Mouse (Mus musculus) brain, embryonic 14.5 days (tissue): ENCODE measurements around the gene Krtap4-13. TPM values are rescaled to one million over a fixed set of nuclear protein-coding genes. Genes with fewer than 3 reads are reported as not detected.
"Not testable (repeated sequence)": the region's sequence is repeated elsewhere in the genome, so short reads cannot be mapped to it uniquely, and the experiment has no call there.

Experiments
- DNase-seq: peaks from one replicate; pipeline ENCODE4 v3.0.0-alpha.2; 2011; ENCODE audit warnings: low read depth
- CTCF ChIP-seq: fragments of 200-500 bp; IDR thresholded peaks from 2 replicates; pipeline ENCODE4 v1.5.1; 2012; ENCODE audit warnings: inconsistent platforms, mild to moderate bottlenecking, moderate library complexity, borderline replicate concordance; ENCODE audit not compliant: insufficient read depth, insufficient read length; ENCODE audit errors: extremely low read depth
- POLR2A ChIP-seq: fragments of 200-500 bp; IDR thresholded peaks from 2 replicates; pipeline ENCODE4 v1.6.1; 2012; ENCODE audit warnings: mild to moderate bottlenecking, inconsistent platforms, borderline replicate concordance; ENCODE audit not compliant: poor library complexity, insufficient read depth, insufficient read length, severe bottlenecking; ENCODE audit errors: extremely low read depth
- polyA plus RNA-seq: library from polyadenylated mRNA; depleted of rRNA; stranded (reverse); fragments of >200 nt; gene quantifications from 2 replicates; pipeline ENCODE4 v1.2.3, GENCODE M21; 2012; rRNA removed

The Krtap4-13 gene
- polyA plus RNA-seq, result not detected in 2 replicates

- not testable (repeated sequence) for DNase-seq
Observed at GRCm38 (mm10) chr11:99809792-99810191, at the start of gene Krtap4-13. Gene Krtap4-13 (minus strand): TSS chr11:99809892.

- TF ChIP-seq CTCF (no peak), POLR2A (no peak)
- DNase-seq, result no peak
Observed at GRCm38 (mm10) chr11:99858761-99859160, 49.1 kb upstream of the Krtap4-13 start.

GRCm38 (mm10) chr11:99857617-99858016, 47.9 kb upstream of the Krtap4-13 start, which contains the start of gene Gm11568:
Gene Gm11568 (plus strand): TSS chr11:99857917.
- no peak for TF ChIP-seq POLR2A
- TF ChIP-seq CTCF, result no peak
- no peak for DNase-seq

- DNase-seq, result peak; percentile 76
- peak; percentile 43; the same call in 1 of the 2 replicates for TF ChIP-seq CTCF
- no peak for TF ChIP-seq POLR2A
Observed at GRCm38 (mm10) chr11:99854121-99854520, 44.4 kb upstream of the Krtap4-13 start.

- DNase-seq, result no peak
- no peak for TF ChIP-seq POLR2A
- no peak for TF ChIP-seq CTCF
Observed at GRCm38 (mm10) chr11:99851508-99851907, 41.8 kb upstream of the Krtap4-13 start, which contains the start of gene Krtap4-16. Gene Krtap4-16 (minus strand): TSS chr11:99851608.

- TF ChIP-seq CTCF (no peak), POLR2A (no peak)
- no peak for DNase-seq
Observed at GRCm38 (mm10) chr11:99846746-99847145, 37.1 kb upstream of the Krtap4-13 start.

GRCm38 (mm10) chr11:99842185-99842584, 32.5 kb upstream of the Krtap4-13 start:
- TF ChIP-seq POLR2A (no peak), CTCF (no peak)
- peak; percentile 50 for DNase-seq

GRCm38 (mm10) chr11:99837966-99838365, 28.3 kb upstream of the Krtap4-13 start, which contains the start of gene 2300003K06Rik:
Gene 2300003K06Rik (minus strand): TSS chr11:99838066.
- no peak for DNase-seq
- TF ChIP-seq CTCF (no peak), POLR2A (no peak)

- not testable (repeated sequence) for DNase-seq
Observed at GRCm38 (mm10) chr11:99815566-99815965, 5.9 kb upstream of the Krtap4-13 start, which contains the start of gene Gm11564. Gene Gm11564 (minus strand): TSS chr11:99815666.

GRCm38 (mm10) chr11:99804346-99804745, 5.3 kb downstream of the Krtap4-13 start, which contains the start of gene Gm11554:
Gene Gm11554 (minus strand): TSS chr11:99804446.
- DNase-seq, result not testable (repeated sequence)

GRCm38 (mm10) chr11:99798832-99799231, 10.9 kb downstream of the Krtap4-13 start, which contains the start of gene Gm11569:
Gene Gm11569 (minus strand): TSS chr11:99798932.
- DNase-seq, result not testable (repeated sequence)

GRCm38 (mm10) chr11:99793367-99793766, 16.3 kb downstream of the Krtap4-13 start, which contains the start of gene Gm11596:
Gene Gm11596 (minus strand): TSS chr11:99793467.
- TF ChIP-seq CTCF (no peak), POLR2A (no peak)
- DNase-seq, result no peak

- not testable (repeated sequence) for DNase-seq
Observed at GRCm38 (mm10) chr11:99784900-99785299, 24.8 kb downstream of the Krtap4-13 start, which contains the start of gene Krtap4-9. Gene Krtap4-9 (plus strand): TSS chr11:99785200.

- no peak for DNase-seq
- TF ChIP-seq CTCF, result no peak
- no peak for TF ChIP-seq POLR2A
Observed at GRCm38 (mm10) chr11:99780604-99781003, 29.1 kb downstream of the Krtap4-13 start, which contains the start of gene Krtap4-8. Gene Krtap4-8 (minus strand): TSS chr11:99780704.

GRCm38 (mm10) chr11:99778401-99778800, 31.3 kb downstream of the Krtap4-13 start:
- TF ChIP-seq POLR2A (no peak), CTCF (no peak)
- no peak for DNase-seq

- DNase-seq, result not testable (repeated sequence)
Observed at GRCm38 (mm10) chr11:99772813-99773212, 36.9 kb downstream of the Krtap4-13 start, which contains the start of gene Gm11595. Gene Gm11595 (minus strand): TSS chr11:99772913.
